Mouse (Mus musculus) CD4-positive naive resting alpha-beta T cell, adult 57 days (primary cell): ENCODE data around the gene 4930404H24Rik. TPM values are rescaled to one million over a fixed set of nuclear protein-coding genes. Genes with fewer than 3 reads are reported as not detected.

Source experiments
- total RNA-seq: library from RNA; stranded (reverse); gene quantifications from one replicate; pipeline ENCODE4 v1.2.4, GENCODE M21; 2023

Gene 4930404H24Rik
- total RNA-seq = not detected

DNA sequence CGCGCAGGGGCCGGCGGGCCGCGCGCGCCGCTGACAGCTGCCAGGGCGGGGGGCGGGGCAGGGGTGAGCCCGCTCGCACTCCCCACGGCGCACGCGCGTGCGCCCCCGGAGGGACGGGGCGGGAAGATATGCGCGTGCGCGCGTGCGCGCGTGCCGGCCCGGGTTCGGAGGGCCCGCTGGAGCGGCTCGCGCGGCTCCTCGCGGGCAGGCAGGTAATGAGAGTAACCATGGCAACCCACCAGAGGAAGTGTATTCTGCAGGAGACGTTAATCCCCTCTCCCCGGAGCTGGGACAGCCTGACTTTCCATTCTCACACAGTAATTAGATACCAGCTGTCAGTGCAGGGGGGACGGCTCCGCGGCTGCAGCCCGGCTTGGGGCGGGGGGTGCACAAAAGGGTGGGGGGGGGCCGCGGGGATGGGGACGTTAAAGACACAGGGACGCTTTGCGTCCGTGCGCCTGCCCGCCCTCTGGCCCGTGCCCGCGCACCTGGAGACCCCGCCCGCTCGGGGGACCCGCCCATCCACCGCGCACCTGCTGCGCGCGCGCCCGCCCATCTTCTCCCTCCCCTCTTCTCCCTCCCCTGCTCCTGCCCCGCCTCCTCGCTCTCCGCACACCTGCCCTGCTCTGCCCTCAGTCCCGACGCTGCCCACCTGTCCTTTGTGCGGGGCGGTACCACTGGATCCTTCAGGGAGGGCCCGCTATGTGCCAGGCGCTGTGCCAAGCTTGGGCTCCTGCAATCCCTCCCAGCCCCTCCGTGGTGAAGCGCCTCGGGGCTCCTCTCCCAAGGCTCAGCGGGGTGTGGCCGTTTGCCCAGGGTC, at the start of gene 4930404H24Rik:
4930404H24Rik (plus strand) TSS at position 218 of the 820 bp plus-strand sequence.

DNA sequence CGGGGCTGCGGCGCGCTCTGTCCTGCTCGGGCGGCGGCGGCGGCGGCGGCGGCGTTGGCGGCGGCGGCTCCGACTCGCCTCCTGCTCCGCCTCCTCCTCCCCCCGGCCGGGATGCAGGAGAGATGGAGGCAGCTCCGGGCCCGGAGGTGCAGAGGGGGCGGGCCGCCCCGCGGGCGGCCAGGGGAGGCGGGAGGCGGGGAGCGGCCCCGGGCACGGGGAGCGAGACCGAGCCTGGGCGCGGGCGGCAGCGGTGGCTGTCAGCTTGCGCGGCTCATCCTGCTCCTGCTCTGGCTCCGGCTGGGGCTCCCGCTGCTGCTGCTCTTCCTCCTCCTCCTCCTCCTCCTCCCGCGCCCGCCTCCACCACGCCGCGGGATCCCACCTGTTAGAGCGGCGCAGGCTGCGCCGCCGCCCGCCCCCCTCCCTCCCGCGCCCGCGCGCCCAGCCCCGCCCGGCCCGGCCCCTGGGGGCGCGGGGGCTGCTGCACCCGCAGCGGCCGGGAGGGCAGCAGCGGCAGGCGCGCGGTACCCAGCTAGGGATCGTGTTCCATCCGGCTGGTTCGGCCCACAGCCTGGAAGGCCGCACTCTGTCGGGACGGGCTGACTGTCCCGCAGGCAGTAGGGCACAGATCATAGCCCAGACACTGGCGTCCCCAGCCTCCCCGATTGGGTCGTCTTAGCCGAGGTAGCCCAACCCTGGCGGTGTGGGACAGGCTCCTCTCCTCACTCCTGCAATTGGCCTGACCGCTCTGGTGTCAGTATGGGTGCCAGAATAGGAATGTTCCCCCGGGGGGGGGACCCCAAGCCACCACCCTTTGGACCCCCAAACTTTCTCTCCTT, 37.6 kb downstream of the 4930404H24Rik start, which contains the start of gene Nol4l:
Nol4l (minus strand) TSS at position 41 of the 836 bp plus-strand sequence.

Other genes starting within 250 kb of the 4930404H24Rik start
- 26.3 TPM for gene Kif3b, start 201.4 kb upstream of the 4930404H24Rik start, total RNA-seq
- 80.6 TPM for gene Asxl1, start 147.0 kb upstream of the 4930404H24Rik start, total RNA-seq
- 2.5 TPM for gene Nol4l, start 37.2 kb downstream of the 4930404H24Rik start, total RNA-seq
- gene Commd7, start 140.0 kb downstream of the 4930404H24Rik start, total RNA-seq = 36.2 TPM
- 9.6 TPM for gene Dnmt3b, start 156.7 kb downstream of the 4930404H24Rik start, total RNA-seq
- gene Dnmt3c, start 203.9 kb downstream of the 4930404H24Rik start, total RNA-seq = not detected
- 132 TPM for gene Mapre1, start 248.5 kb downstream of the 4930404H24Rik start, total RNA-seq